ENCODE assay signal across 17 mouse cellular contexts in the genomic region with DNA sequence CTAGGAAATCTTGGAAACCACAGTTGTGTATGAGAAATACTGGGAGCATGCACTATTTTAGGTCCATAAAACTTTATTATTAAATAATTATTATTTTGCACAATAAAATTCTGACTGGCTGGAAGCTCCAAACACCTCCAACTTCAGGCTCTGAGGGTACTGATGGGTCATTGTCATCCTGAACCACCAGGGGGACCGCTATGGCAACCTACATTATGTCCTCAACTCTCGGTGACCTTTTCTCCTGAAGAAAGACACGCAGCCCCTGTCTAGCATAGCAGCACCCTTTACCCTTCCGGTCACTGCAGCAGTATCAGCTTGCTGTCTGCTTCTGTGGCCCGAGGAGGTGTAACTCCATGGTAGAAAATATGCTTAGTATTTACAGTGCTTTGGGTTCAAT.
DNase-seq lines count a peak whose midpoint lies in the region; ATAC-seq and TF ChIP-seq lines count a peak whose summit lies in the region.
"Had no signal": no experiment of that assay in that cellular context is flagged by ENCODE, and none has a peak within 500 bp of the region (broad histone marks: within the 10 kb centered on the region; RNA-seq: fewer than 3 reads in every experiment).

No protein-coding gene starts in this region.

- TF ChIP-seq CTCF in hindbrain, postnatal 0 days (IDR thresholded peaks at IDR 0.05; ENCODE audit: low read depth), result peak; percentile 40
- TF ChIP-seq CTCF in lung, postnatal 0 days (IDR thresholded peaks at IDR 0.05), result peak; percentile 53

- H3K4me2 ChIP-seq in hindbrain, postnatal 0 days (ENCODE audit: low read depth, low read length), result no peak overlapping the region
- H3K4me2 ChIP-seq in hindbrain, embryonic 14.5 days (replicated peaks), result no peak overlapping the region
- H3K4me2 ChIP-seq in lung, postnatal 0 days (replicated peaks; ENCODE audit: low read depth, low read length), result no peak overlapping the region
- H3K4me2 ChIP-seq: embryonic facial prominence, embryonic 15.5 days; limb, embryonic 13.5 days; midbrain, embryonic 15.5 days; neural tube, embryonic 12.5 days had no signal

- no peak overlapping the region for H3K4me3 ChIP-seq in hindbrain, postnatal 0 days (ENCODE audit: low read length)
- H3K4me3 ChIP-seq in hindbrain, embryonic 14.5 days (replicated peaks; ENCODE audit: low read length), result no peak overlapping the region
- no peak overlapping the region for H3K4me3 ChIP-seq in lung, postnatal 0 days (ENCODE audit: low read depth, low read length)
- H3K4me3 ChIP-seq: embryonic facial prominence, embryonic 15.5 days; limb, embryonic 13.5 days; midbrain, embryonic 15.5 days; neural tube, embryonic 12.5 days had no signal

- H3K4me1 ChIP-seq in hindbrain, postnatal 0 days (ENCODE audit: insufficient read depth, low read length), result no peaks in the 10 kb centered on the region
- H3K4me1 ChIP-seq in hindbrain, embryonic 14.5 days (replicated peaks; ENCODE audit: control insufficient read depth, insufficient read depth, low read length), result no peaks in the 10 kb centered on the region
- no peaks in the 10 kb centered on the region for H3K4me1 ChIP-seq in lung, postnatal 0 days (ENCODE audit: insufficient read depth, low read depth, low read length)
- H3K4me1 ChIP-seq: embryonic facial prominence, embryonic 15.5 days; midbrain, embryonic 15.5 days; neural tube, embryonic 12.5 days had no signal

- H3K27ac ChIP-seq in hindbrain, postnatal 0 days, result no peak overlapping the region
- no peak overlapping the region for H3K27ac ChIP-seq in hindbrain, embryonic 14.5 days
- no peak overlapping the region for H3K27ac ChIP-seq in lung, postnatal 0 days (ENCODE audit: low read length)
- H3K27ac ChIP-seq: embryonic facial prominence, embryonic 15.5 days; limb, embryonic 13.5 days; midbrain, embryonic 15.5 days; neural tube, embryonic 12.5 days had no signal

- peak; percentile 25 to 40 for DNase-seq in adrenal gland, adult (ENCODE audit: inconsistent age in 2 of 2, low spot score in 1 of 2)
- DNase-seq in adrenal gland, adult 18-20 months (ENCODE audit: low spot score in 2 of 2), result no peak
- DNase-seq in hindbrain, postnatal 0 days (ENCODE audit: low spot score), result no peak
- no peak for DNase-seq in hindbrain, embryonic 14.5 days (ENCODE audit: low spot score)
- DNase-seq in lung, postnatal 0 days (ENCODE audit: low spot score), result peak; percentile 20
- DNase-seq in lung, adult 18-20 months, result no peak
- DNase-seq in urinary bladder, postnatal 4 days (ENCODE audit: low spot score in 2 of 2), result no peak
- no peak for DNase-seq in layer of hippocampus, adult 9-11 months
- DNase-seq: cerebellum, postnatal 14 days; gastrocnemius, postnatal 14 days; kidney, adult 8-10 months; lung, postnatal 36 days had no signal

- H3K9ac ChIP-seq in hindbrain, postnatal 0 days (replicated peaks; ENCODE audit: low read length), result no peak overlapping the region
- H3K9ac ChIP-seq in hindbrain, embryonic 14.5 days, result no peak overlapping the region
- H3K9ac ChIP-seq in lung, postnatal 0 days (replicated peaks; ENCODE audit: low read depth), result no peak overlapping the region
- H3K9ac ChIP-seq: embryonic facial prominence, embryonic 15.5 days; limb, embryonic 13.5 days; midbrain, embryonic 15.5 days; neural tube, embryonic 12.5 days had no signal

- TF ChIP-seq EP300 in lung, postnatal 0 days (IDR thresholded peaks at IDR 0.05), result no peak

- no peaks in the 10 kb centered on the region for H3K36me3 ChIP-seq in hindbrain, postnatal 0 days (ENCODE audit: insufficient read depth, low read length)
- H3K36me3 ChIP-seq in hindbrain, embryonic 14.5 days (replicated peaks; ENCODE audit: control insufficient read depth, insufficient read depth), result 0 out of 2 replicates have a peak, but pooled peaks cover 3% of the 10 kb centered on the region
- H3K36me3 ChIP-seq in lung, postnatal 0 days (ENCODE audit: insufficient read depth, low read length), result no peaks in the 10 kb centered on the region
- H3K36me3 ChIP-seq: embryonic facial prominence, embryonic 15.5 days; limb, embryonic 13.5 days; midbrain, embryonic 15.5 days; neural tube, embryonic 12.5 days had no signal

- ATAC-seq in hindbrain, postnatal 0 days, result no peak
- ATAC-seq in hindbrain, embryonic 14.5 days (ENCODE audit: low FRiP score), result no peak
- ATAC-seq in lung, postnatal 0 days, result no peak
- ATAC-seq: forebrain, embryonic 16.5 days; midbrain, embryonic 15.5 days had no signal

- WGBS in hindbrain, postnatal 0 days, result 60% methylated on average over 5 of the region's 5 CpGs
- 60% methylated on average over 5 of the region's 5 CpGs for WGBS in hindbrain, embryonic 14.5 days
- WGBS in lung, postnatal 0 days, result 41% methylated on average over 5 of the region's 5 CpGs

- no peaks in the 10 kb centered on the region for H3K9me3 ChIP-seq in hindbrain, postnatal 0 days (ENCODE audit: low read length)
- no peaks in the 10 kb centered on the region for H3K9me3 ChIP-seq in hindbrain, embryonic 14.5 days (ENCODE audit: control insufficient read depth, low read length)
- H3K9me3 ChIP-seq in lung, postnatal 0 days (ENCODE audit: low read length), result no peaks in the 10 kb centered on the region
- H3K9me3 ChIP-seq: embryonic facial prominence, embryonic 15.5 days; limb, embryonic 13.5 days; midbrain, embryonic 15.5 days; neural tube, embryonic 12.5 days had no signal

- no peaks in the 10 kb centered on the region for H3K27me3 ChIP-seq in hindbrain, postnatal 0 days (ENCODE audit: insufficient read depth, low read length)
- no peaks in the 10 kb centered on the region for H3K27me3 ChIP-seq in hindbrain, embryonic 14.5 days (ENCODE audit: control insufficient read depth, insufficient read depth, low read length)
- no peaks in the 10 kb centered on the region for H3K27me3 ChIP-seq in lung, postnatal 0 days (replicated peaks; ENCODE audit: insufficient read depth, low read length)
- H3K27me3 ChIP-seq: embryonic facial prominence, embryonic 15.5 days; midbrain, embryonic 15.5 days; neural tube, embryonic 12.5 days had no signal

Comparison
In these comparisons a context has a peak if more than half of its experiments do, and no peak if none do; other contexts are left out.
1. DNase-seq: peak in adrenal gland, adult (2 of 2) and lung, postnatal 0 days (single experiment); none in adrenal gland, adult 18-20 months (0 of 2), hindbrain, postnatal 0 days (single experiment), hindbrain, embryonic 14.5 days (single experiment), lung, adult 18-20 months (0 of 2), urinary bladder, postnatal 4 days (0 of 2) and layer of hippocampus, adult 9-11 months (single experiment).